Mouse (Mus musculus): ENCODE measurements around the gene Map2k7.

The Map2k7 gene

GRCm38 (mm10) chr8:4238434-4239192, at the start of gene Map2k7, which contains the start of gene Gm49320:
Gene Map2k7 (plus strand): TSS chr8:4238740.
Gene Gm49320 (plus strand): TSS chr8:4238865.
- peak; percentile 93 for DNase-seq (ENCODE audit: low read depth, low spot score)

GRCm38 (mm10) chr8:4189031-4189722, 49.4 kb upstream of the Map2k7 start:
- peak; percentile 57 for DNase-seq (ENCODE audit: low read depth, low spot score)

GRCm38 (mm10) chr8:4192305-4192704, 46.2 kb upstream of the Map2k7 start:
- DNase-seq (ENCODE audit: low read depth, low spot score), result no peak

GRCm38 (mm10) chr8:4192807-4193587, 45.5 kb upstream of the Map2k7 start:
- peak; percentile 52 for DNase-seq (ENCODE audit: low read depth, low spot score)

- no peak for DNase-seq (ENCODE audit: low read depth, low spot score)
Observed at GRCm38 (mm10) chr8:4193588-4193894, 45.0 kb upstream of the Map2k7 start.

- no peak for DNase-seq (ENCODE audit: low read depth, low spot score)
Observed at GRCm38 (mm10) chr8:4201321-4201720, 37.2 kb upstream of the Map2k7 start.

GRCm38 (mm10) chr8:4205246-4206123, 33.1 kb upstream of the Map2k7 start:
- no peak for DNase-seq (ENCODE audit: low read depth, low spot score)

GRCm38 (mm10) chr8:4206182-4207015, 32.1 kb upstream of the Map2k7 start:
- no peak for DNase-seq (ENCODE audit: low read depth, low spot score)

GRCm38 (mm10) chr8:4207016-4207350, 31.6 kb upstream of the Map2k7 start:
- no peak for DNase-seq (ENCODE audit: low read depth, low spot score)

GRCm38 (mm10) chr8:4211097-4211496, 27.4 kb upstream of the Map2k7 start:
- DNase-seq (ENCODE audit: low read depth, low spot score), result no peak

GRCm38 (mm10) chr8:4212809-4213209, 25.7 kb upstream of the Map2k7 start:
- DNase-seq (ENCODE audit: low read depth, low spot score), result no peak

- no peak for DNase-seq (ENCODE audit: low read depth, low spot score)
Observed at GRCm38 (mm10) chr8:4213210-4214005, 25.1 kb upstream of the Map2k7 start.

- DNase-seq (ENCODE audit: low read depth, low spot score), result no peak
Observed at GRCm38 (mm10) chr8:4214006-4214980, 24.2 kb upstream of the Map2k7 start.

- DNase-seq (ENCODE audit: low read depth, low spot score), result no peak
Observed at GRCm38 (mm10) chr8:4216296-4216695, 22.2 kb upstream of the Map2k7 start.

- no peak for DNase-seq (ENCODE audit: low read depth, low spot score)
Observed at GRCm38 (mm10) chr8:4216791-4217621, 21.5 kb upstream of the Map2k7 start, which contains the start of gene Prr36. Gene Prr36 (minus strand): TSS chr8:4217459.

GRCm38 (mm10) chr8:4219617-4220016, 18.9 kb upstream of the Map2k7 start:
- no peak for DNase-seq (ENCODE audit: low read depth, low spot score)

- DNase-seq (ENCODE audit: low read depth, low spot score), result no peak
Observed at GRCm38 (mm10) chr8:4222059-4222458, 16.5 kb upstream of the Map2k7 start.

GRCm38 (mm10) chr8:4226323-4226722, 12.2 kb upstream of the Map2k7 start:
- DNase-seq (ENCODE audit: low read depth, low spot score), result no peak
